Mouse (Mus musculus): ENCODE data around the gene Ccdc162.

DNA sequence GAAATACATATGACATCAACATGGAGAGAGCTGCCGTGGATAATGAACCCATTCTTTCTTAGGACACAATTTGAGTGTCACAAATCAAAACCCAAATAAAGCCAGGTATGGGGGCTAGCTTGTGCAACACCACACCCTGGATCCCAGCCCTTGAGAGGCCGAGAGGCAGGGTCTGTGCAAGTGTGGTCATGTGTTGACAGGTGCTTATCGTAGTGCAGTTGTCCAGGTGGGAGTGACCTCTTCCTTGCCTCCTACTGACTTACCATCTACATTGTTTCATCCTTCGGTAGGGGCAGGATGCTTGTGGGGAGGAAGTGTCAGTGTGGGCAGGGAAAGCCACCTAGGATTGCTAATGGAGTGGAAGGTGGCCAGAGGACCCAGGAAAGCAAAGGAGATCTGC lies 115.1 kb downstream of the Ccdc162 start:
- no peak for TF ChIP-seq CHD2 (IDR thresholded peaks at IDR 0.05; ENCODE audit: low read depth, low read length)
- TF ChIP-seq HCFC1 (IDR thresholded peaks at IDR 0.05; ENCODE audit: borderline replicate concordance, insufficient read depth, low read length): no peak
- no peak for TF ChIP-seq ZNF384 (IDR thresholded peaks at IDR 0.05; ENCODE audit: low read depth, low read length)

All from ES-E14 (cell line).